24 mouse cellular contexts compared by ENCODE assay signal in the genomic region with DNA sequence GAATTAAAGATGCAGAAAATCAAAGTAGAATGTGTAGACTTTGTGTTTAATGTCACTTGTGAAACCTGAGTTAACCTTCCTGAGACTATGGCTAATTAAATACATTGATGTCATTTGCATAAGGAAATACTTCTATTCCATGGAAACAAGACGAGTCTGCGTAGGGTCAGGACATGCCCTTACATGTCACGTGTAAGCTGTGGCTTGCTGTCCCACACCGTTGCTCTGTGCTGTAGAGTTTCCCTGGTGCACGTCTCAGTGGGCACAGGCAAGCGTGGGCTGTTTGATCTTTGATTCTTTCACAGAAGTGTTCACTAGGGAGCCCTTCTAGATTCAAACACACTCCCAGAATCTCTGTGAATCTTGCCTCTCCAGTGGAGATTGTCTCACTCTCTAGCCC. TPM values are rescaled to one million over a fixed set of nuclear protein-coding genes. Genes with fewer than 3 reads are reported as not detected.
A peak's percentile ranks its signal among the peaks of the same experiment; 100 is the strongest.
DNase-seq lines count a peak whose midpoint lies in the region; ATAC-seq and TF ChIP-seq lines count a peak whose summit lies in the region.
"Had no signal": no experiment of that assay in that cellular context is flagged by ENCODE, and none has a peak within 500 bp of the region (broad histone marks: within the 10 kb centered on the region; RNA-seq: fewer than 3 reads in every experiment).

No protein-coding gene starts in this region.

- H3K4me3 ChIP-seq in hindbrain, postnatal 0 days (ENCODE audit: low read length) = no peak overlapping the region
- H3K4me3 ChIP-seq in kidney, adult 2 months (ENCODE audit: insufficient read depth, low read depth, low read length) = no peak overlapping the region
- H3K4me3 ChIP-seq: embryonic facial prominence, embryonic 13.5 days; embryonic facial prominence, embryonic 15.5 days; erythroblast, embryonic 14.5 days; forebrain, embryonic 10.5 days; forebrain, embryonic 12.5 days had no signal

- no peak overlapping the region for H3K9ac ChIP-seq in hindbrain, postnatal 0 days (replicated peaks; ENCODE audit: low read length)
- H3K9ac ChIP-seq: embryonic facial prominence, embryonic 13.5 days; embryonic facial prominence, embryonic 15.5 days; forebrain, embryonic 12.5 days had no signal

- no peaks in the 10 kb centered on the region for H3K27me3 ChIP-seq in hindbrain, postnatal 0 days (ENCODE audit: insufficient read depth, low read length)
- no peaks in the 10 kb centered on the region for H3K27me3 ChIP-seq in kidney, adult 2 months (replicated peaks; ENCODE audit: control insufficient read depth, insufficient read depth, low read length)
- H3K27me3 ChIP-seq: embryonic facial prominence, embryonic 13.5 days; embryonic facial prominence, embryonic 15.5 days; forebrain, embryonic 12.5 days; Patski had no signal

- peak; percentile 41 for DNase-seq in ES-CJ7 (ENCODE audit: low read depth, low spot score)
- peak; percentile 28 for DNase-seq in R1 (ENCODE audit: low read depth, low spot score)
- DNase-seq in cerebellum, postnatal 36 days = no peak
- no peak for DNase-seq in hindbrain, postnatal 0 days (ENCODE audit: low spot score)
- DNase-seq in kidney, adult 2 months = no peak
- DNase-seq: adrenal gland, adult 8-10 months; adrenal gland, postnatal 14 days; adrenal gland, postnatal 36 days; cerebellum, adult 11-12 months; cerebellum, adult 2 months; cerebellum, adult 9-10 months; cerebellum, postnatal 10 days; cerebellum, postnatal 25 days; embryo, embryonic 11 days had no signal

- peaks cover 21% of the 10 kb centered on the region; the same call in 1 of the 2 replicates for H3K36me3 ChIP-seq in hindbrain, postnatal 0 days (ENCODE audit: insufficient read depth, low read length)
- H3K36me3 ChIP-seq in kidney, adult 2 months (ENCODE audit: control insufficient read depth, insufficient read depth, low read length) = no peaks in the 10 kb centered on the region
- H3K36me3 ChIP-seq: embryonic facial prominence, embryonic 13.5 days; embryonic facial prominence, embryonic 15.5 days; G1E had no signal

- no peaks in the 10 kb centered on the region for H3K4me1 ChIP-seq in hindbrain, postnatal 0 days (ENCODE audit: insufficient read depth, low read length)
- no peaks in the 10 kb centered on the region for H3K4me1 ChIP-seq in kidney, adult 2 months (ENCODE audit: control insufficient read depth, insufficient read depth, low read length)
- H3K4me1 ChIP-seq: embryonic facial prominence, embryonic 15.5 days had no signal

- WGBS in hindbrain, postnatal 0 days = 77% methylated on average over 6 of the region's 6 CpGs
- WGBS in kidney, adult 2 months = 73% methylated on average over 6 of the region's 6 CpGs

- TF ChIP-seq POLR2A in kidney, adult 2 months (IDR thresholded peaks at IDR 0.05; ENCODE audit: low read depth, low read length) = no peak

- no peaks in the 10 kb centered on the region for H3K9me3 ChIP-seq in hindbrain, postnatal 0 days (ENCODE audit: low read length)
- H3K9me3 ChIP-seq: embryonic facial prominence, embryonic 13.5 days; embryonic facial prominence, embryonic 15.5 days; forebrain, embryonic 10.5 days; forebrain, embryonic 12.5 days had no signal

- ATAC-seq in hindbrain, postnatal 0 days = no peak
- ATAC-seq: activated CD4-positive, CD25-positive, alpha-beta regulatory T cell, adult 4 months; forebrain, embryonic 14.5 days; forebrain, embryonic 16.5 days; Patski had no signal

- TF ChIP-seq CTCF in hindbrain, postnatal 0 days (IDR thresholded peaks at IDR 0.05; ENCODE audit: low read depth) = no peak
- no peak for TF ChIP-seq CTCF in kidney, adult 2 months (conservative IDR thresholded peaks at IDR 0.05; ENCODE audit: insufficient read depth, insufficient read length, low read depth, low read length)

- H3K27ac ChIP-seq in hindbrain, postnatal 0 days = no peak overlapping the region
- no peak overlapping the region for H3K27ac ChIP-seq in kidney, adult 2 months (ENCODE audit: insufficient read depth, low read depth, low read length)
- H3K27ac ChIP-seq: embryonic facial prominence, embryonic 13.5 days; embryonic facial prominence, embryonic 15.5 days; forebrain, embryonic 10.5 days; forebrain, embryonic 12.5 days had no signal

- no peak overlapping the region for H3K4me2 ChIP-seq in hindbrain, postnatal 0 days (ENCODE audit: low read depth, low read length)
- H3K4me2 ChIP-seq: embryonic facial prominence, embryonic 13.5 days; embryonic facial prominence, embryonic 15.5 days; forebrain, embryonic 12.5 days had no signal

RNA-seq across cellular contexts. Expression of a gene that starts 28.7 kb away (rescaled TPM):
- 25.4 and 33.9 TPM in 2 replicates for total RNA-seq in hindbrain, postnatal 0 days (2014; rRNA removed)
- polyA plus RNA-seq in hindbrain, postnatal 0 days (2015; fragmentation: Nextera tagmentation; extraction: Ambion mirVana) = 29.8 and 30.7 TPM in 2 replicates
- polyA plus RNA-seq in kidney, adult 2 months (2012; rRNA removed) = 5.9 TPM in 2 replicates
- polyA plus RNA-seq: G1E had no signal

Comparison
In these comparisons a context has a peak if more than half of its experiments do, and no peak if none do; other contexts are left out.
1. DNase-seq: peak in ES-CJ7 (single experiment) and R1 (single experiment); none in cerebellum, postnatal 36 days (0 of 2), hindbrain, postnatal 0 days (single experiment) and kidney, adult 2 months (single experiment).